Mouse (Mus musculus): ENCODE measurements around the gene Hes7.
A peak's percentile ranks its signal among the peaks of the same experiment; 100 is the strongest.
"Not testable (repeated sequence)": the region's sequence is repeated elsewhere in the genome, so short reads cannot be mapped to it uniquely, and the experiment has no call there.

Hes7 gene

GRCm38 (mm10) chr11:69088103-69088855, 31.9 kb upstream of the Hes7 start, which contains the start of gene Vamp2:
Vamp2 (plus strand) TSS chr11:69088490.
- DNase-seq (ENCODE audit: low spot score in 2 of 2): peak; percentile 71 to 82

GRCm38 (mm10) chr11:69088856-69089615, 31.2 kb upstream of the Hes7 start:
- no peak for DNase-seq (ENCODE audit: low spot score in 2 of 2)

DNA sequence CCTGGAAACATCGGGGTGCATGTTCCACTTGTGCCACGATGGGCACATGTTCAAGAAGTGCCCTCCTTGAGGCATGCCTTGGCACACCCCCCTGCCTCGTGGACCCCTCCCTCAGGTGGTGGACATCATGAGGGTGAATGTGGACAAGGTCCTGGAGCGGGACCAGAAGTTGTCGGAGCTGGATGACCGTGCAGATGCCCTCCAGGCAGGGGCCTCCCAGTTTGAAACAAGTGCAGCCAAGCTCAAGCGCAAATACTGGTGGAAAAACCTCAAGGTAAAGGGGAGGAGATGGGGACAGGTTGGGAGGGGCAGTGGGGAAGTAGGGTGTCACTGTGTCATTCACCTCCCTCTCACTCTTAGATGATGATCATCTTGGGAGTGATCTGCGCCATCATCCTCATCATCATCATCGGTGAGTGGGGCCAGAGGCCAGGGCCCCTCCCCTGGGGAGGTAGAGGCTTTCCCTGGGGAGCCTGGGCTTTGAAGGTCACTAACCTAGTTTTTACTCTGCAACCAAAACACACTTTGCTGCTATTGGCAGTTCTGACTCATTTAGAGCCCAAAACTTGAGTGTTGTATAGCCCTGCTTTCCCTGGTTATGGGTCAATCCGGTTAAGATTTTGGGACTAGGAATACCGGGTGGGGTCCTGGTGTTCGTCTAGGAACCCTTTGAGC, 30.5 kb upstream of the Hes7 start:
- DNase-seq (ENCODE audit: low spot score in 2 of 2): no peak

- DNase-seq (ENCODE audit: low spot score in 2 of 2): no peak
Measured at GRCm38 (mm10) chr11:69090367-69090766, 29.8 kb upstream of the Hes7 start.

DNA sequence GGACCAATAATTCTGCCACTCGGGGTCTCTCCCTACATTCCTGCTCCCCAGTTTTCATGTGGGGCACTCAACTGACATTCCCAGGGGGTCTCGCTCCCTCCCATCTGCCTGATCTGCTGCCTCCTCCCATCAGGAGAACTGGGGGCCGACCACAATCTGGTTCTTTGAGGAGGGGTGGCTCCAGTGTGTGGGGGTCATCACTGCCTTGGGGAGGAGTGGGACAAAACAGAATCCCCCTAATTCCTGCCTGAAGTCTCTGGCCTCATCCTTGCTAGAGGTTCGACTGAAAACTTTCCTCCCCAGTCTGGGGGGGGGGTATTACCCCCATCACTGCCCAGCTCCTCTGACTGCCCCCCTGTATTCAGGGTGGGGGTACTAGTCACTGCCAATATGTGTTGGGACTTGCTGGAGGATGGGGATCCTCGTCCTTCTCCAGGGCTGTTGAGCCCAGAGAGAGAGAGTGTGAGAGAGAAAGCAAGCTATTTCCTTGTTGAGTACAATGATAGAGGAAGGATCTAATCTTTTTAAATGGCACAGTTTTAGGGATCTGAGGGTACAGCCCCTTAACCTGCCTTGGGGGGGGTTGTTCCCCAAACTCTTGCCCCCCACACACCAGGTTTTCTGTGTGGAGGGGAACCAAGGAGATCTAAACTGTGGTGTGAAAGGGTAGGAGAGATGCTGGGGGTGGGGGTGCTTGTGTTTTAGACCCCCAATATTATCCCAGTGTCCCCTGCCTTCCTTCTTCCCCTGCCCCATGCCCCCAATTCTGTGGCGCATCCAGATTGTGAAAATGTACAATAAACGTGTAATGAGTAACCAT, 28.4 kb upstream of the Hes7 start:
- no peak for DNase-seq (ENCODE audit: low spot score in 2 of 2)

GRCm38 (mm10) chr11:69092386-69092751, 27.8 kb upstream of the Hes7 start:
- DNase-seq (ENCODE audit: low spot score in 2 of 2): peak; percentile 79 to 90

DNA sequence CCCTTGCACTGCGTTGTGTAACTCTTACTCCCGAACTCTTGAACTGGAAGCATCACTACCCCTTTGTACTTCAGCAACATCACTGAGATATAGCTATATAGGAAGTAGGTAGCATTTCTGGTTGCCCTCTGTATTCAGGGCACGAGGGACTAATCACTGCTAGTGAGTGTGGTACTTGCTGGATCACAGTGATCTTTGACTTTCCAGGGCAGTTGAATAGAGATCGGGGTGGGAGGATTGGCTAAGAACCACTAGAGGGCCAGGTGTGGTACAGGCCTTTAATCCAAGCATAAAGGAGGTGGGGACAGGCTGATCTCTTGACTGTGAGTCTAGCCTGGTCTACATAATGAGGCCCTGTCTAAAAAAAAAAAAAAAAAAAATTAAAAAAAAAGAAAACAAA, 27.3 kb upstream of the Hes7 start:
- no peak for DNase-seq (ENCODE audit: low spot score in 2 of 2)

DNA sequence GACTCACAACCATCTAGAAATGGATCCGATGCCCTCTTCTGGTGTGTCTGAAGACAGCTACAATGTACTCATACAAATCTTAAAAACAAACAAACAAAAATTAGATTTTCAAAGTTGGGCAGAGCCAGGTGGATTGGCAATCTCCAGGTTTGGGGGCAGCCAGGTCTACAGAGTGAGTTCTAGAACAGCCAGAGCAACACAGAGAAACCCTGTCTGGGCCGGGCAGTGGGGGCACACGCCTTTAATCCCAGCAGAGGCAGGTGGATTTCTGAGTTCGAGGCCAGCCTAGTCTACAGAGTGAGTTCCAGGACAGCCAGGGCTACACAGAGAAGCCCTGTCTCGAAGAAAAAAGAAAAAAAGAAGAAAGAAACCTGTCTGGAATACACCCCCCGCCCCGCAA, 26.3 kb upstream of the Hes7 start:
- DNase-seq (ENCODE audit: low spot score in 2 of 2): not testable (repeated sequence)

- peak; percentile 94 to 100 for DNase-seq (ENCODE audit: low spot score in 2 of 2)
Measured at GRCm38 (mm10) chr11:69094697-69095429, 25.3 kb upstream of the Hes7 start, which contains the start of gene Per1. Per1 (plus strand) TSS chr11:69095217.

GRCm38 (mm10) chr11:69095511-69096231, 24.5 kb upstream of the Hes7 start:
- DNase-seq (ENCODE audit: low spot score in 2 of 2): no peak

DNA sequence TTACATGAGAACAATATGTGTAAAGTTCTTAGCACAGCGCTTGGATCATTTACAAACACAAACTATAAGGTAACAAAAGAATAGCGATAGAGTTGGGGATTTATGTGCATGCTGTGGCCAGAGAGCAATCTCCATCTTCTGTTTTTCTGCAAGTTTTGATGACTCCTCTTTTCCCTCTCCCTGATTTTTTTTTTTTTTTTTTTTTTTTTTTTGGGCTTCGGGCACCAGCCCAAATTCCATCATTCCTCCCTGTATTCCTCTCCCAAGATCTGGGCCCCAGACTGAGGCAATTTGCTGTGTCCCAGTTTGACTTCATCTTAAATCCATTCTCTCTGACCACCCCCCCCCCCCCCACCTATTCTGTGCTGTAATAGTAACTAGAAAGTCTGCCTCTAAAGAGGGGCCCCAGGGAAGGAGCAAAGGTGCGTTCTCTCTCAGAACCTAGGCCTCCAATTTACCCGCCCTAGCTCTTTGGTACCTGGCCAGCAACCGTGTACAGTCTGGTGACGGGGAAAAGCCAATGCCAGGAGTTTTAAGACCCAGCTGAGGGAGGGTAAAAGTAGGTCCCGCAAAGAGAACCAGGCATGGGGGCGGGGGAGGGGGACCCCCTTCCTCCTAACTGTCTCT, 23.7 kb upstream of the Hes7 start:
- no peak for DNase-seq (ENCODE audit: low spot score in 2 of 2)

DNA sequence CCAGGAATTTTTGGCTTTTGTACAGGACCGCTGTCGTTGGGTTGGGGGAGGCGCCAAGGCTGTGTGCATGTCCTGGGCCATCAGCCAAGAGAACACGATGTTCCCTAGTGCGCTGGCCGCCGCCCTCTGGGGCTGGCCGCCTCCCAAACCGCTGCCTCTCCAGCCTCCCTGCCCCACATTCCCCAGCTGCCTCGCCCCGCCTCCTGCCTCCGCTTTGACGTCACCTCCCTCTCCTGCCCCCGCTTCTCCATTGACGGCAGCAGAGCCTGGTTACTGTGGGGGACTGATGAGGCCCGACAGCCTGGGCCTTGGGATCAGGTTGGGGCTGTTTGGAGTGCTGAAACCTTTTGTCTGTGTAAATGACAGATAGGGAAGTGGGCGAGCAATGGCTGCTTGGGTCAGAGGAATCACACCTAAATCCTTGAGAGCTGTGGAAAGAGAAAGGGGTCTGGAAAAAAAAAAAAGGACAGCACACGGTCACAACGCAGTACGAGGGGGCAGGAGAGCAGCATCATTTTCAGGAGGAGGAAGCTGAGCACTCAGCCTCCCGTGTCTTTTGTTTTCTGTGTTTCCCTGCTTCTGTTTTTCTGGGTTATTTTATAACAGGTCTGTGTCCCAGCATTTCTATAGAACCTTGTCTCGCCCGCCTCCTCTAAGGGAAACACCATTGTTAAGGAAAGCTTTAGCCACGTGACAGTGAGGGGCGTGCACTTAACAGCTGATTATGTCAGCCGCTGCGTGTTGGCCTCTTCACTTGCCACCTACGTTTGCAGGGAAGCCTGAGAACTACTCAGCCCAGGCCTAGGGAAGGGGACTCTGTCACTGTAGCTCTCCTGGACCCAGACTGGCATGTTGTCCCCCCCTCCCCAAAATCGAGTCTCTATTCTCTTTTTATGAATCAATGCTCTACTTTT, 23.0 kb upstream of the Hes7 start:
- DNase-seq (ENCODE audit: low spot score in 2 of 2): peak; percentile 94 to 100

GRCm38 (mm10) chr11:69098039-69098761, 22.0 kb upstream of the Hes7 start:
- DNase-seq (ENCODE audit: low spot score in 2 of 2): no peak

GRCm38 (mm10) chr11:69098762-69099091, 21.5 kb upstream of the Hes7 start:
- peak; percentile 96 to 97 for DNase-seq (ENCODE audit: low spot score in 2 of 2)

GRCm38 (mm10) chr11:69099177-69099914, 20.9 kb upstream of the Hes7 start:
- peak in 1 of 2 experiments; percentile 75 for DNase-seq (ENCODE audit: low spot score in 2 of 2)

GRCm38 (mm10) chr11:69099915-69100345, 20.3 kb upstream of the Hes7 start:
- peak; percentile 76 to 90 for DNase-seq (ENCODE audit: low spot score in 2 of 2)

DNA sequence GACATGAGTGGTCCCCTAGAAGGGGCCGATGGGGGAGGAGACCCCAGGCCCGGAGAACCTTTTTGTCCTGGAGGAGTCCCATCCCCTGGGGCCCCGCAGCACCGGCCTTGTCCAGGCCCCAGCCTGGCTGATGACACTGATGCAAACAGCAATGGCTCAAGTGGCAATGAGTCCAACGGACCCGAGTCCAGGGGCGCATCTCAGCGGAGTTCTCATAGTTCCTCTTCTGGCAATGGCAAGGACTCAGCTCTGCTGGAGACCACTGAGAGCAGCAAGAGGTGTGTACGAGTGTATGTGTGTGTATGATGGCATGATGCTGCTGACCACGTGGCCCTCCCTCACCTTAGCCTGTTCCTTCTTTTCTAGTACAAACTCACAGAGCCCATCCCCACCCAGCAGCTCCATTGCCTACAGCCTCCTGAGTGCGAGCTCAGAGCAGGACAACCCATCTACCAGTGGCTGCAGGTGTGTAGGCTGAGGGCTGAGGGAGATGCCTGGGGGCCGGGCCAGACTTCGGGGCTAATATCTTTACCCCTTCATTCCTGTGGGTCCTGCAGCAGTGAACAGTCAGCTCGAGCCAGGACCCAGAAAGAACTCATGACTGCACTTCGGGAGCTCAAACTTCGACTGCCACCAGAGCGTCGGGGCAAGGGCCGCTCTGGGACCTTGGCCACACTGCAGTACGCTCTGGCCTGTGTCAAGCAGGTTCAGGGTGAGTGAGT, 19.4 kb upstream of the Hes7 start:
- no peak for DNase-seq (ENCODE audit: low spot score in 2 of 2)
